ENCODE assay signal across 10 mouse cellular contexts in genomic region chr12:107800296-107800695, GRCm38 (mm10).
"Had no signal": no experiment of that assay in that cellular context is flagged by ENCODE, and none has a peak within 500 bp of the region (broad histone marks: within the 10 kb centered on the region; RNA-seq: fewer than 3 reads in every experiment).

No protein-coding gene starts in this region.

- H3K27me3 ChIP-seq: limb, embryonic 12.5 days; midbrain, embryonic 15.5 days; neural tube, embryonic 13.5 days had no signal

- DNase-seq: kidney, adult 8-10 months; kidney, postnatal 25 days; lung, adult 18-20 months; retina, postnatal 1 day; right cerebral cortex, postnatal 25 days; thymus, postnatal 25 days had no signal

- H3K4me3 ChIP-seq: limb, embryonic 12.5 days; midbrain, embryonic 15.5 days; neural tube, embryonic 13.5 days had no signal

- H3K27ac ChIP-seq: limb, embryonic 12.5 days; liver, embryonic 14.5 days; midbrain, embryonic 15.5 days; neural tube, embryonic 13.5 days had no signal

- H3K9ac ChIP-seq: limb, embryonic 12.5 days; liver, embryonic 14.5 days; midbrain, embryonic 15.5 days; neural tube, embryonic 13.5 days had no signal

- H3K36me3 ChIP-seq: limb, embryonic 12.5 days; midbrain, embryonic 15.5 days; neural tube, embryonic 13.5 days had no signal
